23 mouse cellular contexts compared by ENCODE assay signal in genomic region chr3:84383559-84383958, GRCm38 (mm10).
DNase-seq lines count a peak whose midpoint lies in the region; ATAC-seq lines count a peak whose summit lies in the region.
"Had no signal": no experiment of that assay in that cellular context is flagged by ENCODE, and none has a peak within 500 bp of the region (broad histone marks: within the 10 kb centered on the region; RNA-seq: fewer than 3 reads in every experiment).

No protein-coding gene starts in this region.

- peak; percentile 63; the same call in 1 of the 2 replicates for ATAC-seq in heart, embryonic 11.5 days (replicated peaks; ENCODE audit: insufficient number of reproducible peaks, low FRiP score, low TSS enrichment)
- ATAC-seq in liver, embryonic 11.5 days (replicated peaks; ENCODE audit: low FRiP score): peak; percentile 98
- ATAC-seq in megakaryocyte progenitor cell, adult 5-6 weeks (replicated peaks; ENCODE audit: poor library complexity): peak; percentile 87
- ATAC-seq in midbrain, embryonic 14.5 days (ENCODE audit: low FRiP score, low TSS enrichment): no peak
- ATAC-seq: forebrain, embryonic 15.5 days; midbrain, embryonic 16.5 days had no signal

- H3K36me3 ChIP-seq in heart, embryonic 11.5 days (ENCODE audit: control insufficient read depth, insufficient read depth, low read length): no peaks in the 10 kb centered on the region
- no peaks in the 10 kb centered on the region for H3K36me3 ChIP-seq in liver, embryonic 11.5 days (ENCODE audit: control insufficient read depth, insufficient read depth, low read length)
- H3K36me3 ChIP-seq in midbrain, embryonic 14.5 days (ENCODE audit: control insufficient read depth, insufficient read depth, low read length): no peaks in the 10 kb centered on the region
- H3K36me3 ChIP-seq: forebrain, embryonic 15.5 days; hindbrain, embryonic 12.5 days; neural tube, embryonic 15.5 days had no signal

- no peak overlapping the region for H3K27ac ChIP-seq in heart, embryonic 11.5 days (ENCODE audit: low read depth, low read length)
- H3K27ac ChIP-seq in liver, embryonic 11.5 days (ENCODE audit: low read depth, low read length): peak overlapping the region; percentile 82
- H3K27ac ChIP-seq in midbrain, embryonic 14.5 days (replicated peaks; ENCODE audit: low read depth, low read length): no peak overlapping the region
- H3K27ac ChIP-seq: forebrain, embryonic 15.5 days; hindbrain, embryonic 12.5 days; neural tube, embryonic 15.5 days had no signal

- no peak for DNase-seq in heart, postnatal 10 days
- DNase-seq in c-Kit-positive CD71-positive TER-119-negative erythroid progenitor cells, embryonic 14.5 days (ENCODE audit: low read depth): peak; percentile 33
- DNase-seq in liver, embryonic 11.5 days (ENCODE audit: low spot score): peak; percentile 42
- no peak for DNase-seq in midbrain, embryonic 14.5 days
- DNase-seq in ovary, postnatal 36 days (ENCODE audit: low spot score): no peak
- DNase-seq in embryo, embryonic 10 days (ENCODE audit: low spot score): no peak
- DNase-seq: adrenal gland, postnatal 36 days; cerebellum, postnatal 14 days; gastrocnemius, postnatal 36 days; heart, postnatal 14 days; kidney, adult 18-20 months; kidney, postnatal 25 days; left cerebral cortex, postnatal 4 days; lung, adult 18-20 months; lung, postnatal 14 days; right cerebral cortex, postnatal 14 days had no signal

- WGBS in heart, embryonic 11.5 days (ENCODE audit: insufficient replicate concordance): 60% methylated on average over 3 of the region's 3 CpGs
- 29% methylated on average over 3 of the region's 3 CpGs for WGBS in liver, embryonic 11.5 days
- 74% methylated on average over 3 of the region's 3 CpGs for WGBS in midbrain, embryonic 14.5 days

- no peak overlapping the region for H3K4me2 ChIP-seq in heart, embryonic 11.5 days
- peak overlapping the region; percentile 50 for H3K4me2 ChIP-seq in liver, embryonic 11.5 days
- no peak overlapping the region for H3K4me2 ChIP-seq in midbrain, embryonic 14.5 days (ENCODE audit: low read length)
- H3K4me2 ChIP-seq: forebrain, embryonic 15.5 days; hindbrain, embryonic 12.5 days; neural tube, embryonic 15.5 days had no signal

- intact Hi-C loops in heart, postnatal 10 days (cut with DNase I): no loop called here

- no peaks in the 10 kb centered on the region for H3K9me3 ChIP-seq in heart, embryonic 11.5 days (replicated peaks; ENCODE audit: control insufficient read depth, low read length)
- H3K9me3 ChIP-seq in liver, embryonic 11.5 days (ENCODE audit: control insufficient read depth, low read length): no peaks in the 10 kb centered on the region
- H3K9me3 ChIP-seq in midbrain, embryonic 14.5 days (ENCODE audit: control insufficient read depth, low read length): no peaks in the 10 kb centered on the region
- H3K9me3 ChIP-seq: forebrain, embryonic 15.5 days; hindbrain, embryonic 12.5 days; megakaryocyte, embryonic 14.5 days; neural tube, embryonic 15.5 days had no signal

- no peak overlapping the region for H3K4me3 ChIP-seq in heart, embryonic 11.5 days (ENCODE audit: low read depth, low read length)
- H3K4me3 ChIP-seq in liver, embryonic 11.5 days (ENCODE audit: low read depth, low read length): no peak overlapping the region
- no peak overlapping the region for H3K4me3 ChIP-seq in midbrain, embryonic 14.5 days (replicated peaks; ENCODE audit: low read depth, low read length)
- H3K4me3 ChIP-seq: forebrain, embryonic 15.5 days; hindbrain, embryonic 12.5 days; megakaryocyte, embryonic 14.5 days; neural tube, embryonic 15.5 days had no signal

- no peaks in the 10 kb centered on the region; the same call in 1 of the 2 replicates for H3K27me3 ChIP-seq in heart, embryonic 11.5 days (ENCODE audit: control insufficient read depth, insufficient read depth, low read length)
- no peaks in the 10 kb centered on the region for H3K27me3 ChIP-seq in liver, embryonic 11.5 days (replicated peaks; ENCODE audit: control insufficient read depth, insufficient read depth, low read length)
- H3K27me3 ChIP-seq in midbrain, embryonic 14.5 days (ENCODE audit: control insufficient read depth, insufficient read depth, low read length): no peaks in the 10 kb centered on the region
- H3K27me3 ChIP-seq: forebrain, embryonic 15.5 days; hindbrain, embryonic 12.5 days; neural tube, embryonic 15.5 days had no signal

- peaks cover 23% of the 10 kb centered on the region for H3K4me1 ChIP-seq in heart, embryonic 11.5 days (ENCODE audit: control insufficient read depth, insufficient read depth, low read length)
- peaks cover 28% of the 10 kb centered on the region for H3K4me1 ChIP-seq in liver, embryonic 11.5 days (replicated peaks; ENCODE audit: control insufficient read depth, insufficient read depth, low read length)
- no peaks in the 10 kb centered on the region for H3K4me1 ChIP-seq in midbrain, embryonic 14.5 days (ENCODE audit: control insufficient read depth, insufficient read depth, low read length)
- H3K4me1 ChIP-seq: neural tube, embryonic 15.5 days had no signal

- no peak overlapping the region for H3K9ac ChIP-seq in heart, embryonic 11.5 days (ENCODE audit: low read depth, low read length)
- no peak overlapping the region for H3K9ac ChIP-seq in liver, embryonic 11.5 days (ENCODE audit: low read depth, low read length)
- no peak overlapping the region for H3K9ac ChIP-seq in midbrain, embryonic 14.5 days (replicated peaks; ENCODE audit: low read length)
- H3K9ac ChIP-seq: forebrain, embryonic 15.5 days; hindbrain, embryonic 12.5 days; neural tube, embryonic 15.5 days had no signal

Comparison
In these comparisons a context has a peak if more than half of its experiments do, and no peak if none do; other contexts are left out.
1. DNase-seq: peak in c-Kit-positive CD71-positive TER-119-negative erythroid progenitor cells, embryonic 14.5 days (single experiment) and liver, embryonic 11.5 days (single experiment); none in heart, postnatal 10 days (0 of 2), midbrain, embryonic 14.5 days (single experiment), ovary, postnatal 36 days (single experiment) and embryo, embryonic 10 days (single experiment).